Mouse (Mus musculus): ENCODE measurements around the gene Psmd4. TPM values are rescaled to one million over a fixed set of nuclear protein-coding genes. Genes with fewer than 3 reads are reported as not detected.

The Psmd4 gene
- polyA plus RNA-seq, 1 experiment from 2014 or later: 223 TPM

DNA sequence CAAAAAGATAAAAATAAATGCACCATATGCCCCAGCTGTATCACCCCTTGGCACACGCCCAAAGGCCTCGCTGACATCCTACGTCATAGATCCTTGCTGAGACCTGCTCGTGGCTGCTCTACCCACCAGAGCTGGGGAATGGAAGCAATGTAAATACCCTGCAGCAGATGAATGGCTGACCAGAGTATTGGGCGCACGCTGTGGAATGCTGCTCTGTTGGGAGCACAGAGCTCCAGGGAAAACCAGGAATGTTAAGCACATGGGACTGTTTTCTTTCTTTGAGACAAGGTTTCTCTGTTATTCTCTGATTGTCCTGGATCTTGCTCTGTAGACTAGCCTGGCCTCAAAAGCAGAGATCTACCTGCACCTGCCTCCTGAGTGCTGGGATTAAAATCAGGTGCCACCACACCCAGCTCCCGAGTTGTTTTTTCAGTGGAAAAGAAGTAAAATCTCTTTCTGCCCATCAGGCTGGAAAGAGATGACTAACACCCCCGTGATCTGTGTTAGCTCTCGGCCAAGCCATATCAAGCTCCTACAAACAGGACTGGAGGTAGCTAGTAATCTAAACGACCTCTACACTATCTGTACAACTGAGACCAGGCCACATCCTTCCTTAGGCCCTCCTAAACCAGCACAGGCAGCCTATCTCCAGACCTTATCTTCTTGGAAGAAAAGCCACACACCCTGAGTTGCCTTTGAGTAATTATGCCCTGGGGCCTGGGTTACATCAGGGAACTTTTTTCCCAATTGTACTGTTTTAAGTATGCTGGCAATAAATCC is 12.3 kb upstream of the Psmd4 start:
- H3K9ac ChIP-seq (ENCODE audit: low read length): no peak overlapping the region
- no peaks in the 10 kb centered on the region for H3K9me3 ChIP-seq (replicated peaks; ENCODE audit: control insufficient read depth, low read length)
- peaks cover 23% of the 10 kb centered on the region for H3K4me1 ChIP-seq (ENCODE audit: control insufficient read depth, insufficient read depth, low read length)
- peak; percentile 74 for ATAC-seq (replicated peaks; ENCODE audit: extremely low read depth, insufficient read depth, low FRiP score)
- H3K4me2 ChIP-seq (ENCODE audit: low read depth, low read length): peak overlapping the region; percentile 25
- H3K36me3 ChIP-seq (ENCODE audit: control insufficient read depth, insufficient read depth): peaks cover 13% of the 10 kb centered on the region
- WGBS: 9% methylated on average over 10 of the region's 10 CpGs
- H3K27ac ChIP-seq (ENCODE audit: low read length): peak overlapping the region; percentile 90
- H3K4me3 ChIP-seq (ENCODE audit: low read length): no peak overlapping the region
- no peaks in the 10 kb centered on the region for H3K27me3 ChIP-seq (ENCODE audit: control insufficient read depth, insufficient read depth, low read length)

DNA sequence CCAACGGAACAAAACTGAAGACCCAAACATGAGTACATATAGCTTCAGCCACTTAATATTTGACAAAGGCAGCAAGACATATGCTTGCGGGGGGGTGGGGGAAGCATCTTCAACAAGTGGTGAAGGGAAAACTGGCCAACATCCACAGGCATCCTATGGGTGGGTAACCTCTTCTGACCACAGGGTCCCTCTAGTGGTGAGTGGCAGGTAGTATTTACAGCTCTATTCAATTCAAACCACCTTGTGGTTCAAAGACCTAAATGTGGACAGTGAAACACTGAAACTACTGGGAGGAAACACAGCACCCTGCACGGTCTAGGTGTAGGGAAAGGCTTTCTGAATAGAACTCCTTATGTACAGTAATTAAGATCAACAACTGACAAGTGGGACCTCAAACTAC is 11.3 kb upstream of the Psmd4 start:
- 41% methylated on average over 3 of the region's 3 CpGs for WGBS
- no peak overlapping the region for H3K27ac ChIP-seq (ENCODE audit: low read length)
- H3K4me2 ChIP-seq (ENCODE audit: low read depth, low read length): no peak overlapping the region
- H3K9ac ChIP-seq (ENCODE audit: low read length): no peak overlapping the region
- H3K4me1 ChIP-seq (ENCODE audit: control insufficient read depth, insufficient read depth, low read length): peaks cover 23% of the 10 kb centered on the region
- ATAC-seq (replicated peaks; ENCODE audit: extremely low read depth, insufficient read depth, low FRiP score): 0 out of 2 replicates have a peak, but pooled peaks have one; percentile 24
- H3K27me3 ChIP-seq (ENCODE audit: control insufficient read depth, insufficient read depth, low read length): no peaks in the 10 kb centered on the region
- H3K36me3 ChIP-seq (ENCODE audit: control insufficient read depth, insufficient read depth): peaks cover 6% of the 10 kb centered on the region
- no peak overlapping the region for H3K4me3 ChIP-seq (ENCODE audit: low read length)
- no peaks in the 10 kb centered on the region for H3K9me3 ChIP-seq (replicated peaks; ENCODE audit: control insufficient read depth, low read length)

DNA sequence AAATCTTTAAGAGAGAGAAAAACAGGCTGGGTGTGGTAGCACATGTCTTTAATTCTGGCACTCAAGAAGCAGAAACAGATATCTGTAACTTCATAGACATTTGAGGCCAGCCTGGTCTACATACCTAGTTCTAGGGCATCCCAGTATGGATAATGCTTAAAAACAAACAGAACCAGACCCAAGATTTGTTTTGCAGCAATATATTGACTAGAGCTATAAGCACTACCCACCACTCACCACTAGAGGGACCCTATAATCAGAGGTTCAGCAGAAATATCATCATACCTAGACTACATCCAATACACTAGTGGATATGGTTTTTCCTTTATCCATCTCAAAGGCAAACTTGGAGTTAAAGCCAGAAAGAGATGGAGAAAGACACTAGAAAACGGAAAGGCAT is 10.5 kb upstream of the Psmd4 start:
- no peak overlapping the region for H3K27ac ChIP-seq (ENCODE audit: low read length)
- H3K4me2 ChIP-seq (ENCODE audit: low read depth, low read length): no peak overlapping the region
- H3K36me3 ChIP-seq (ENCODE audit: control insufficient read depth, insufficient read depth): peaks cover under 1% of the 10 kb centered on the region; the same call in 1 of the 2 replicates
- H3K4me1 ChIP-seq (ENCODE audit: control insufficient read depth, insufficient read depth, low read length): peaks cover 23% of the 10 kb centered on the region
- H3K4me3 ChIP-seq (ENCODE audit: low read length): no peak overlapping the region
- no peaks in the 10 kb centered on the region for H3K9me3 ChIP-seq (replicated peaks; ENCODE audit: control insufficient read depth, low read length)
- no peaks in the 10 kb centered on the region for H3K27me3 ChIP-seq (ENCODE audit: control insufficient read depth, insufficient read depth, low read length)
- no peak for ATAC-seq (replicated peaks; ENCODE audit: extremely low read depth, insufficient read depth, low FRiP score)
- H3K9ac ChIP-seq (ENCODE audit: low read length): no peak overlapping the region
- WGBS: 63% methylated on average over 1 of the region's 1 CpGs

DNA sequence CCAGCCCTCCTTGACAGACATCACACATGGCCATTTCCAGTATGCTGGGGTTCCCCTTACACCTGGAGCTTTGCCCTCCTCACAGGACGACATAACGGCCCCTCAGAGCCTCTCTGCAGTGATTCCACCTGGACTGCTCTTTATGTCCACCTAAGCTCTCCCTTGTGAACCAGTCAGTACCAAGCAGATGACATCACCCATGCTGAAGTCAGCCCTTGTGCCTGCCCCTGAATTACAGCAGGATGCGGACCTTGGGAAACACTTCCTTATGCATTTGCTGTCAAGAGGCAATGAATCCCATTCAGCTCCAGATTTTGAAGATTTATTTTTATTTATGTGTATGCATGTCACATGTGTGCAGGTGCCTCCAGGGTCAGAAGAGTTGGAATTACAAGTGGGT is 5.5 kb upstream of the Psmd4 start:
- Histone ChIP-seq H3K27me3 (ENCODE audit: control insufficient read depth, insufficient read depth, low read length) (no peaks in the 10 kb centered on the region), H3K9me3 (replicated peaks; ENCODE audit: control insufficient read depth, low read length) (no peaks in the 10 kb centered on the region), H3K4me1 (ENCODE audit: control insufficient read depth, insufficient read depth, low read length) (no peaks in the 10 kb centered on the region), H3K9ac (ENCODE audit: low read length) (no peak overlapping the region), H3K4me3 (ENCODE audit: low read length) (no peak overlapping the region), H3K27ac (ENCODE audit: low read length) (no peak overlapping the region), H3K36me3 (ENCODE audit: control insufficient read depth, insufficient read depth) (no peaks in the 10 kb centered on the region), H3K4me2 (ENCODE audit: low read depth, low read length) (no peak overlapping the region)
- no peak for ATAC-seq (replicated peaks; ENCODE audit: extremely low read depth, insufficient read depth, low FRiP score)
- 63% methylated on average over 3 of the region's 3 CpGs for WGBS

DNA sequence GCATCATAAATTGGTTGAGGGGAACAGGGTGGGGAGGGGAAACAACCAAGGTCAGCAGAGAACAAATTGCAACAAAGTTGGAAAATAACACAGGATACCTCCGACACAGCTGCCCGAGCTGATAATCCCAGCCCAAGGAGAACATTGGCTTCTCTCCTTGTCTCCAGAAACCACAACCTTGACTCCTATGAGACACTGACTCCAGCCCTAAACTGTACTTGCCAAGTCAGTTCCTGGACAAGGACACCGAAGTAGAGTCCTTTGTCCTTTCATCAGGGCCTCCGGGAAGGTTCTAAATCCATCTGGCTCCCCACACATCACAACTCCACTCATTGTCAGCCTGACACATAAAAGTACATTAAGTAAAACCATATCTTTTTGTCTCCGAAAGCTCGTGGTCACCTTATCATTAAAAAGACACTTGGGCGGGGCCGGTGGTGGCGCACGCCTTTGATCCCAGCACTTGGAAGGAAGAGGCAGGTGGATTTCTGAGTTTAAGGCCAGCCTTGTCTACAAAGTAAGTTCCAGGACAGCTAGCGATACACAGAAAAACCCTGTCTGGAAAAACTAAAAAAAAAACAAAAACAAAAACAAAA is 4.1 kb upstream of the Psmd4 start:
- ATAC-seq (replicated peaks; ENCODE audit: extremely low read depth, insufficient read depth, low FRiP score): no peak
- H3K4me3 ChIP-seq (ENCODE audit: low read length): no peak overlapping the region
- H3K27ac ChIP-seq (ENCODE audit: low read length): no peak overlapping the region
- H3K4me2 ChIP-seq (ENCODE audit: low read depth, low read length): no peak overlapping the region
- H3K4me1 ChIP-seq (ENCODE audit: control insufficient read depth, insufficient read depth, low read length): peaks cover 2% of the 10 kb centered on the region
- no peaks in the 10 kb centered on the region for H3K36me3 ChIP-seq (ENCODE audit: control insufficient read depth, insufficient read depth)
- 75% methylated on average over 11 of the region's 11 CpGs for WGBS
- no peaks in the 10 kb centered on the region for H3K9me3 ChIP-seq (replicated peaks; ENCODE audit: control insufficient read depth, low read length)
- H3K9ac ChIP-seq (ENCODE audit: low read length): no peak overlapping the region
- no peaks in the 10 kb centered on the region for H3K27me3 ChIP-seq (ENCODE audit: control insufficient read depth, insufficient read depth, low read length)

DNA sequence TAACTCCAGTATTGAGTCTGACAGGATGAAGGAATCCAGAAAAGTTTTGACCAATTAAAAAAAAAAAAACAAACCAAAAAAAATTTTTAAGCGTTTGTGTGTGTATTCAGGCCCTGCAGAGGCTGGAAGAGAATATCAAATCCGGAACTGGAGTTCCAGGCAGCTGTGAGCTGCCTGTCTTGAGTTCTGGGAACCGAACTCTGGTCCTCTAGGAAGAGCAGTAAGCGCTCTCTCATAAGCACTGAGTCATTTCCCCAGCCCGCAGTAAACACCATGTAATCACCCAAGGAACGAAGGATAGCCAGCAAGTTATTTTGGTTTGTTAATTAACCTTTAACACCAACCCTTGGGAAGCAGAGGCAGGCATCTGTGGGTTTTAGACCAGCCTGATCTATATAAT is 837 bp upstream of the Psmd4 start:
- no peak overlapping the region for H3K4me3 ChIP-seq (ENCODE audit: low read length)
- ATAC-seq (replicated peaks; ENCODE audit: extremely low read depth, insufficient read depth, low FRiP score): no peak
- H3K27me3 ChIP-seq (ENCODE audit: control insufficient read depth, insufficient read depth, low read length): no peaks in the 10 kb centered on the region
- H3K9me3 ChIP-seq (replicated peaks; ENCODE audit: control insufficient read depth, low read length): no peaks in the 10 kb centered on the region
- 65% methylated on average over 6 of the region's 6 CpGs for WGBS
- H3K27ac ChIP-seq (ENCODE audit: low read length): no peak overlapping the region
- H3K36me3 ChIP-seq (ENCODE audit: control insufficient read depth, insufficient read depth): peaks cover 5% of the 10 kb centered on the region; the same call in 1 of the 2 replicates
- H3K4me1 ChIP-seq (ENCODE audit: control insufficient read depth, insufficient read depth, low read length): peaks cover 7% of the 10 kb centered on the region
- no peak overlapping the region for H3K9ac ChIP-seq (ENCODE audit: low read length)
- H3K4me2 ChIP-seq (ENCODE audit: low read depth, low read length): no peak overlapping the region

DNA sequence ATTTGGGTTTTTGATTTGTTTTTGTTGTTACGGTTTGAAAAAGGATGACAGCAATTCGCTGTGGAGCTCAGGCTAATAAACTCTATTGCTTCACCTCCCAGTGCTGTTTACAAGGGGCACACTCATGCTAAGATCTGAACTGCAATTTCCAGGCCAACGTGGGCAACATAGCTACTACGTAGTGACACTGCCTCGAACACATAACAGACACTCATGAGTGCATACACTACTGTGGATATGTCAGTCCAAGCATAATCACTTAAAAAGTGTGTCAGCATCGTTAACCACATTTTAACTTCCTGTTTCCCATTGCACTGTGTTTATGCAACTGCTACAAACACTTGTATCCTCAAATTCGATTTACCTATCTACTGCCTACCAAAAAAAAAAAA is 420 bp upstream of the Psmd4 start:
- no peaks in the 10 kb centered on the region for H3K27me3 ChIP-seq (ENCODE audit: control insufficient read depth, insufficient read depth, low read length)
- H3K9me3 ChIP-seq (replicated peaks; ENCODE audit: control insufficient read depth, low read length): no peaks in the 10 kb centered on the region
- H3K4me2 ChIP-seq (ENCODE audit: low read depth, low read length): peak overlapping the region; percentile 56
- peak; percentile 46 for ATAC-seq (replicated peaks; ENCODE audit: extremely low read depth, insufficient read depth, low FRiP score)
- 23% methylated on average over 7 of the region's 7 CpGs for WGBS
- peaks cover 7% of the 10 kb centered on the region; the same call in 1 of the 2 replicates for H3K36me3 ChIP-seq (ENCODE audit: control insufficient read depth, insufficient read depth)
- H3K4me3 ChIP-seq (ENCODE audit: low read length): peak overlapping the region; percentile 82
- peaks cover 7% of the 10 kb centered on the region for H3K4me1 ChIP-seq (ENCODE audit: control insufficient read depth, insufficient read depth, low read length)
- H3K27ac ChIP-seq (ENCODE audit: low read length): peak overlapping the region; percentile 28
- 0 out of 2 replicates have a peak overlapping the region, but pooled peaks have one; percentile 7 for H3K9ac ChIP-seq (ENCODE audit: low read length)

DNA sequence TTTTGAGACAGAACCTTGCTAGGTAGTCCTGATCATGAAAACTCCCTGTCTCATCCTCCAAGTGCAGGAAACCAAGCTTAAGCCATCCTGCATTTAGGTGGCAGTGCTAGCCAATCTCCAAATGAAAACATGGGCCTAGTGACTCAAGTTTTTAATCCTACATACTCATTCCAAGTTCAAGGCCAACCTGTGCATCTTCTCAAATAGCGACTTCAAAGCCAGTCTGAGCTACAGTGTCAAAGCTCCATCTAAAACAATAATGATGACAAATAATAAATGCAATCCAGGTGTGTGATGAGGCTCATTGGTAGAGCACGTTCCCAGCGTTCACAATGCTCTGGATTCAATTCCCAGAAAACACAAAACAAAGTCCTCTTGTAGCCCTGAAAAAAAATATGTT is 789 bp downstream of the Psmd4 start:
- H3K4me1 ChIP-seq (ENCODE audit: control insufficient read depth, insufficient read depth, low read length): peaks cover 7% of the 10 kb centered on the region
- peaks cover 7% of the 10 kb centered on the region; the same call in 1 of the 2 replicates for H3K36me3 ChIP-seq (ENCODE audit: control insufficient read depth, insufficient read depth)
- ATAC-seq (replicated peaks; ENCODE audit: extremely low read depth, insufficient read depth, low FRiP score): no peak
- no peaks in the 10 kb centered on the region for H3K27me3 ChIP-seq (ENCODE audit: control insufficient read depth, insufficient read depth, low read length)
- peak overlapping the region; percentile 82 for H3K4me3 ChIP-seq (ENCODE audit: low read length)
- H3K9ac ChIP-seq (ENCODE audit: low read length): peak overlapping the region; percentile 88
- WGBS: 12% methylated on average over 3 of the region's 3 CpGs
- no peak overlapping the region for H3K27ac ChIP-seq (ENCODE audit: low read length)
- H3K4me2 ChIP-seq (ENCODE audit: low read depth, low read length): peak overlapping the region; percentile 70
- no peaks in the 10 kb centered on the region for H3K9me3 ChIP-seq (replicated peaks; ENCODE audit: control insufficient read depth, low read length)

DNA sequence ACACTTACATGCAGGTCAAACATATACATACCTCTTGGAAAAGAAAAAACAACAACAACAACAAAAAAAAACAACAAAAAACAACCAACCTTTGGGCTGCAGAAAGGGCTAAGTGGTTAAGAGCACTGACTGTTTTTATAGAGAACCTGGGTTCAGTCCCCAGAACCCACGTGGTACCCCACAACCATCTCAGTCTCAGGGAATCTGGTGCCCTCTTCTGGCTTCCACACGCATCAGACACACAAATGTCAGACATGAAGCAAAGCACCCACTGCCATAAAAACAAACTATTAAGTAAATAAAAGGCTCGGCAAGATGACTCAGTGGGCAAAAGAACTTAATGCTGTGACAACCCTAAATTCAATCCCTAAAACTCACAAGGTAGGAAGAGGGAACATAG is 12.5 kb downstream of the Psmd4 start:
- H3K9ac ChIP-seq (ENCODE audit: low read length): no peak overlapping the region
- ATAC-seq (replicated peaks; ENCODE audit: extremely low read depth, insufficient read depth, low FRiP score): no peak
- H3K4me2 ChIP-seq (ENCODE audit: low read depth, low read length): no peak overlapping the region
- no peak overlapping the region for H3K27ac ChIP-seq (ENCODE audit: low read length)
- no peak overlapping the region for H3K4me3 ChIP-seq (ENCODE audit: low read length)
- WGBS: 74% methylated on average over 3 of the region's 3 CpGs
- H3K27me3 ChIP-seq (ENCODE audit: control insufficient read depth, insufficient read depth, low read length): no peaks in the 10 kb centered on the region
- peaks cover 39% of the 10 kb centered on the region for H3K36me3 ChIP-seq (ENCODE audit: control insufficient read depth, insufficient read depth)
- no peaks in the 10 kb centered on the region for H3K9me3 ChIP-seq (replicated peaks; ENCODE audit: control insufficient read depth, low read length)
- peaks cover 8% of the 10 kb centered on the region for H3K4me1 ChIP-seq (ENCODE audit: control insufficient read depth, insufficient read depth, low read length)

Measured in heart, embryonic 16.5 days (tissue).